14 mouse cellular contexts compared by ENCODE assay signal in the genomic region with DNA sequence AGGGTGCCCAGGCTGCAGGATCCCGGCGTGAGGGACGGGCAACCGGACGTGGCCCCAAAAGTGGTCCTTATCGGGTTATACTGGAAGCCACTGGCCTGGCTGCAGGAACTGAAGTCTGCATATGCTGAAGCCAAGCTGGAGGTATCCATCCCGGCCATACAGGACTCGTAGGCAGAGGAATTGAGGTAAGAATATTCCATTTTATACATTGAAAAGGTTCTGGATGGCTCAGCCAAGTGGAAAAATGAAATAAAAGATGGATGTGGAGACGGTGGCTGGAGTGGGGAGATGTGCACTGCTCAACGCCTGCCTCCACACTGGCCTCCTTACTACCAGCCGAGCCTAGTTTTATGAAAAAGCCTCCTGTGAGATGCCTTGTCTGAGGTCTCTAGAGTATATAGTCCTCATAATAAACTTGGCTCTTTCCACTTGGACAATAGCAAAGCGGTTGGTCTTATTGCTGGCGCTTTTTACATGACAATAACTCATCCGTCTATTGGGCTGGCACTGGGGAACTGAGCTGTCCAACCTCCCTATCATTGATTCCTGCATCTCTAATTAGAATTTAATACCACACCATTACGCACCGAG. TPM values are rescaled to one million over a fixed set of nuclear protein-coding genes. Genes with fewer than 3 reads are reported as not detected.
DNase-seq lines count a peak whose midpoint lies in the region; ATAC-seq and TF ChIP-seq lines count a peak whose summit lies in the region.
"Had no signal": no experiment of that assay in that cellular context is flagged by ENCODE, and none has a peak within 500 bp of the region (broad histone marks: within the 10 kb centered on the region; RNA-seq: fewer than 3 reads in every experiment).

A gene (minus strand): TSS at position 569 of the 591 bp plus-strand sequence.

- H3K27me3 ChIP-seq in intestine, embryonic 15.5 days (replicated peaks), result peaks cover 87% of the 10 kb centered on the region
- H3K27me3 ChIP-seq: CH12.LX had no signal

- no peak for TF ChIP-seq CTCF in brain, embryonic 14.5 days (IDR thresholded peaks at IDR 0.05; ENCODE audit: borderline replicate concordance, extremely low read depth, insufficient read depth, insufficient read length)

- H3K4me3 ChIP-seq in intestine, embryonic 15.5 days (replicated peaks), result peak within 1 kb of the TSS; percentile 15
- H3K4me3 ChIP-seq: limb, embryonic 12.5 days had no signal

- 1% methylated on average over 16 of the region's 16 CpGs for WGBS in intestine, embryonic 15.5 days

- DNase-seq in kidney, adult 9 months, result peak; percentile 1
- no peak for DNase-seq in kidney, postnatal 25 days
- DNase-seq in Muller cell, postnatal 12 days (ENCODE audit: inconsistent ontology term), result peak; percentile 25
- DNase-seq in brain, embryonic 14.5 days (ENCODE audit: low read depth), result peak; percentile 63
- DNase-seq in ovary, postnatal 10 days (ENCODE audit: low spot score), result no peak
- no peak for DNase-seq in left cerebral cortex, postnatal 4 days
- no peak for DNase-seq in spleen, postnatal 36 days (ENCODE audit: low spot score in 2 of 2)

- H3K36me3 ChIP-seq in intestine, embryonic 15.5 days, result no peaks in the 10 kb centered on the region
- H3K36me3 ChIP-seq: limb, embryonic 12.5 days had no signal

- peaks cover 6% of the 10 kb centered on the region for H3K4me1 ChIP-seq in intestine, embryonic 15.5 days (replicated peaks)

- peak within 1 kb of the TSS; percentile 24; the same call in 1 of the 2 replicates for H3K27ac ChIP-seq in intestine, embryonic 15.5 days
- H3K27ac ChIP-seq: limb, embryonic 12.5 days; macrophage had no signal

- H3K4me2 ChIP-seq in intestine, embryonic 15.5 days (replicated peaks), result no peak within 1 kb of the TSS
- H3K4me2 ChIP-seq: limb, embryonic 12.5 days had no signal

- H3K9ac ChIP-seq in intestine, embryonic 15.5 days, result no peak within 1 kb of the TSS
- H3K9ac ChIP-seq: limb, embryonic 12.5 days had no signal

- intact Hi-C loops in left cerebral cortex, postnatal 4 days (cut with DNase I), result loop anchor here (5.0 kb wide), 1 partner anchor 133 kb away; no protein-coding TSS in a partner anchor

- no peak for TF ChIP-seq POLR2A in brain, embryonic 14.5 days (IDR thresholded peaks at IDR 0.05; ENCODE audit: borderline replicate concordance, extremely low read depth, insufficient read depth, insufficient read length, poor library complexity, severe bottlenecking)

- no peaks in the 10 kb centered on the region for H3K9me3 ChIP-seq in intestine, embryonic 15.5 days
- H3K9me3 ChIP-seq: limb, embryonic 12.5 days had no signal

- 0 out of 2 replicates have a peak, but pooled peaks have one; percentile 42 for ATAC-seq in intestine, embryonic 15.5 days

RNA-seq across cellular contexts. Expression of the gene that starts here (rescaled TPM):
- polyA plus RNA-seq in brain, embryonic 14.5 days (2012; rRNA removed), result 4.6 and 16.8 TPM in 2 replicates
- polyA plus RNA-seq in intestine, embryonic 15.5 days (2015; fragmentation: Nextera tagmentation; extraction: Ambion mirVana), result 24.1 and 27.7 TPM in 2 replicates
- total RNA-seq in left cerebral cortex, postnatal 4 days (2021), result not detected
- total RNA-seq: CH12.LX; heart, postnatal 14 days; neutrophil, adult 5-6 weeks had no signal
- polyA plus RNA-seq: macrophage; thymus, postnatal 0 days had no signal

Comparison
In these comparisons a context has a peak if more than half of its experiments do, and no peak if none do; other contexts are left out.
1. DNase-seq: peak in kidney, adult 9 months (single experiment), Muller cell, postnatal 12 days (single experiment) and brain, embryonic 14.5 days (single experiment); none in kidney, postnatal 25 days (0 of 2), ovary, postnatal 10 days (single experiment), left cerebral cortex, postnatal 4 days (single experiment) and spleen, postnatal 36 days (0 of 2).